Mouse (Mus musculus): ENCODE measurements at regions not wholly inside any gene's neighbourhood (a gene's known extent, or its start where the extent isn't known, plus 50 kb on each side); places are given as distances from the start of the nearest gene placed in this dataset.

DNA sequence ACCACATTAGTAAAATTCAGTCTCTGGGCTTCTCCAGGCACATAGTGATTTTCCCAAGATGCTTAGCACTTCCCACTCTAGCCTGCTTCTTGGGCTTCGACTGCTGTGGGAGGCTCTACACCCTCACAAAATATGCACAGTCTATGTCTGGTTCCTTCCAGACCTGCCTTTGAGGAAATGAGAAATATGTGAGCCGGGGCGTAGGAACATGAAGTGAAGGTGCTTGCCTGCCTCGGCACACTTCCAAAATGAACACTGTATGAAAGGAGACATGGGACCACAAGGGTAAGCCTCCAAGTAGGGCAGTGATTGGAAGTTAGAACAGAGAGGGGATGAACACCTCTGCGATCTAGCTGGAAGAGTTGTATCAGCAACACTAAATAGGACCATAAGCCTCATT, 54.5 kb downstream of the Gm10260 start:
- peak; percentile 84 for DNase-seq

DNA sequence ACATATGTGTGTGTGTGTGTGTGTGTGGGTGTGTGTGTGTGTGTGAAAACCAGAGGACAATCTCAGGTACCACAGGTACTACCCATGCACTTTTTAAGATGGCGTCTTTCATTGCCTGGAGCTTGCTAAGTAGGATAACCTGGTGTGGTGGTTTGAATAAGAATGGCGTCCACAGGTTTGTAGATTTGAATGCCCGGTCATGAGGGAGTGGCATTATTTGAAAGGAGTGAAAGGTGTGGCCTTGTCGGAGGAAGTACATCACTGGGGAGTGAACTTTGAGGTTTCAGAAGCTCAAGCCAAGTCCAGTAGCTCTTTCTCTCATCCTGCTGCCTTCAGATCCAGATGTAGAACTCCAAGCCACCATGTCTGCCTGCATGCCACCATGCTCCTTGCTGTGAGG, 55.9 kb downstream of the Gm10260 start:
- DNase-seq = no peak

DNA sequence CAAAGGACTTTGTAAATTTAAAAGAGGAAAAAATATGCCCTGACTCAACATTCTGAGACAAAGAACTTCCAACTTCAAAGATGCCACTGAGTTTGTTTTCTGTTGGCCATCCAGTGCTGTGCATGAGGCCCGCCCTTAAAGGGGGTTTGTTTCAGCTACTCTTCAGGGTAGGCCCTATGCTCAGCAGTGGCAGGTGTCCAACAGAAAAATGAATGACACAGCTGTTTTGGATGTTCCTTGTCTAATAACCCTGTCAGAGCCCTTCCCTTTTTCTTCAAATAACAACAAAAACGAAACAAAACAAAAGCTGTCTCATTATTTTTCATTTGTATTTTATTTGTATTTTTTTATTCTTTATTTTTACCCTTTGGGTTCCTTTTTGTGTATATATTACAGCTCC, 61.5 kb downstream of the Gm10260 start:
- no peak for DNase-seq

DNA sequence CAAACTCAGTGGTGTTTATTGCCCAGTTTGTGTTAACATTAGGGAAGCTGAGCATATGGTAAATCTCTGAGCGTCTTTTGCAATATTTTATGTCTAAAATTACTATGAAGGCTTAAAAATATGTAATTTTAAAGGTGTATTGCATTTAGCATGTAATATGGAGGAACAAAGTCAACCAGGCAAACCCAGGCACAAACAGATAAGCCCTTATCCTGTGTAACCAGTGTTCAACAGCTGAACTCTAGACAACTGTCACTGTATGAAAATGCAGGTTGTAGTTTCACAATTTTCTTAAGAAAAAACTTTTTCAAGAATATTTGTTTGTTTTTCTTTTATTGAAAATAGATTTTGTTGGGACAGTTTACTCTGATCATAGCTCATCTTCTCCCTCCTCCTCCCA, 62.1 kb downstream of the Gm10260 start:
- no peak for DNase-seq

DNA sequence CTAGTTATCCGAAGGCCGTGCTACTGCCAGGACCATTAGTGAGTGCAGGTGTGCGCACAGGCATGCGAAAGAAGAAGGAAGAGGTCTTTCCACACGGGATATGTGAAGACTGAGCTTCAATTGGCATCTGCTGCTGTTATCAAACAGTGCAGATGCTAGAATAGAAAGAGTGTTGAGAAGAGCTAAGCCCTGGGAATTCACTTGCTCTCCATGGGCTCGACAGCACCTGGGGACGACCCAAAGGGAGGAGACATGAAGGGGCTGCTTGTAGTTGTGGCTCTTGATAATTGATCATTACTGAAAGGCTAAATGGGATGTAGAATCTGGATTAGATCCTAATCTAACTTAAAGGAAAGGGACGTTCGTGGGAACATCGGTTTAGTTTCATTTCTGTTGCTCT, 63.2 kb downstream of the Gm10260 start:
- DNase-seq = no peak

DNA sequence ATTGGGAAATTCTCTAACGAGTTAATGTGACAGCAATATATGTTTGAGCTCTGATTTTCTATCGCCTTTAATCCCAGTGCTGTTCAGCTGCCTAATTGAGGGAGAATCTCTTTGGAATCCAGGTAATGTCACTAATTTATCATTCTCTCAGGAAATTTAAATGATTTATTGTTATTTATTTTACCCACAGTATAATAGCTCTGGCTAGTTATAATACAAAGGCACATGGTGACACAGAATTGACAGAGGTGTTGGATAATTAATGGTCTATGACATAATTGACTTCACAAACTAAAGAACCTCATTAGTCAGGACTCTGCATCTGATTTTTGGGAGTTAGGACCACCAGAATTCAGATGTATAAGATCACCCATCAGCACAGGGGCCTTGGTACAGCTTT, 65.4 kb downstream of the Gm10260 start:
- DNase-seq = no peak

DNA sequence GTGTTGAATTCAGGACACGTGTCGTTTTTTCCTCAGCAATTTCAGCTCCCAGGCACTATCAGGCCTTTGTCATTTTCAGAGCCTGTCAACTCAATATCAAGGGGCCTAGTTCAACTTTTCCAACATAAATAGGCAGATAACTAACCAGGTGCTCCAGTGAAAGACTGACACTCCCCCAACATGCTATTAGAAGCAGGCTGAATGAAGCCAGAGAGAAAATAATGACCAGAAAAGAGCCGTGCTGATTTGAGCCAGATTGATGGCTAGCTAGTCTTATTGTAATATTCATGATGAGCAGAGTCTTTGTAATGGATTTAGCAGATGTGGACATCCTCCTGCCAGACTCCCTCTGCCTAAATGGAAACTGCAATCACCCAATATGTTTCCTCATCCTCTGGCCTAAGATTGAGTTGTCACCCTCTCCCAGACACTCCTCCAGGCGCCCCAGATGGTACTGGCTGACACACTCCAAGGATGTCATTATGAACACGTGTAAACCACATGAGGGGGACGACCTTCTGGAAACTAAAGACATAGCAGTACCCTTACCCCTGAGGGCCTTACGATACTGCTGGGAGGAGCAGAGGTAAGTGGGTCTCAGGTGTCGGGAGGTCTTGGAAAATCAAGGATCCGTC, 66.0 kb downstream of the Gm10260 start:
- no peak for DNase-seq

DNA sequence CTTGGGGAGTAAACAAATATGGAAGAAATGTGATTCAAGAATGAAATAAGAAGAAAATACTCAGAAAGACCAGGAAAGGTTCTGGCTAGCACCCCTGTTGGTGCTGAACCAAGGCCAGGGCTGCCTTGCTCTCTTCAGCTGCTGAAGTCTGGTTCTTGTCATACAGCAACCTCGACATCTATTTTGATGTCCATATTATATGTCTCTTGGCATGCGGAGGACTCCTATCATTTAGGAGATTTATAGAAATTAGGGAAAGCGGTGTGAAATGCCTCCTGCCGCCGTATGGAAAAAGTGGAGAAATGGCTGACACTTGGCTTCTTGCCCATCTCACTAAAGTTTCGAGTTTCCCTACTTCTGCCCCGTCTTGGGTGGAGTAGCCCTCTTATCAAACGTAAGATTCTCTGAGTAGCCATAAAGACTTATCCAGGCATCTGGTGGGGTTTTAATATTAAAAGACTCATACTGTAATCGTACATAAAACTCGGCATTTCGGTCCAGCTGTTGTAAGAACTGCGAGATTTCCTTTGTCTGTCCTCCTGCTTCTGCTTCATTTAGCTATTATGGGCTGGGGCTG, 72.0 kb downstream of the Gm10260 start:
- no peak for DNase-seq

DNA sequence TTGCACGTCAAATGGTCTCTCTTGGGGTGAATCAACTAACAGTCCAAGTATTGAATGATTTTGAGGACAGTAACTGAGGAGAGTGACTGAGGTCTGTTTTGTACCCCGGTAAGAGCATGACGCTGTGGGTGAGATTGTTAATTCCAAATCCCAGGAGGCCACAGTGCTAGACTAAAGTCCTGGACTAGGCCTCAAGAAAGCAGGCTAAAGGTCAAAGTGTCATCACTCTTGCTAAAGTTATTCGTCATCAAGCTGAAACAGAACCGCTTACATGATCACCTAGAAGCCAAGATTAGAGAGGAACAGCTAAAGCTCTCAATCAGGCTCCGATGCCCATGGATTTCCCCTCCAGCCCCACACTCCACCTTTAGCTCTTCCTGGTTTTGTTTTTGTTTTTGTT, 76.6 kb downstream of the Gm10260 start:
- DNase-seq = no peak

DNA sequence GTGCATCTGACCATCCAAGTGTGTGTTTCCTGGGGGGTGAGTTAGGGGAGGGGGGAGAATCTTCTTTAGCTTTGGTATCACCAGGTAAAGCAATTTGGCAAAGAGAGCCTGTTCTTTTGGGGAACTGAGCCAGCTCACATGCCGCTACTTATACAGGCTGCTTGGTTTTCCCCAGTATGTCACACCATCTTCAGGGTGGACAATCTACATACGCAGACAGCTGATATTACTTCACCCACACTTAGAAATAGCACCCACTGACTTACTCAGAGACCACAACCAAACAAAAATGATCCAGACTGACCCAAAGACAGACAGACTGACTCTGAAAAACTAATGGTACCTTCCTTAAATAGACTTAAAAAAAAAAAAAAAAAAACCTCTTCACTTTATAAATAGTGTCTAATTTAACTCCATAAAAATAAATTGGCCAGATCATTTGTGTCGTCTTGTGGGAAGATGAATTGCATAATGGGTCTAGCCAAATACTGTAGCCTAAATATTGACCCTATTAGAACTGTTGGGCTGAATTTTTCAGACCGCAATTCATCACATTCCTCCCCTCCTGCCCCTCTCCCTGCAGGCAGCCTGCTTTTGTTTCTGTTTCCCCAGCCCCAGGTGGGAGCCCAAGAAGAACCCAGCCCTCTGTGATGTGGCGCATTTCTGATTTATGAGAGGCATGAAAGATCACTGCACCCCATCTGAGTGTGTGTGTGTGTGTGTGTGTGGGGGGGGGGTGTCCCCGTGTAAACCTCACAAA, 79.0 kb downstream of the Gm10260 start:
- no peak for DNase-seq

DNA sequence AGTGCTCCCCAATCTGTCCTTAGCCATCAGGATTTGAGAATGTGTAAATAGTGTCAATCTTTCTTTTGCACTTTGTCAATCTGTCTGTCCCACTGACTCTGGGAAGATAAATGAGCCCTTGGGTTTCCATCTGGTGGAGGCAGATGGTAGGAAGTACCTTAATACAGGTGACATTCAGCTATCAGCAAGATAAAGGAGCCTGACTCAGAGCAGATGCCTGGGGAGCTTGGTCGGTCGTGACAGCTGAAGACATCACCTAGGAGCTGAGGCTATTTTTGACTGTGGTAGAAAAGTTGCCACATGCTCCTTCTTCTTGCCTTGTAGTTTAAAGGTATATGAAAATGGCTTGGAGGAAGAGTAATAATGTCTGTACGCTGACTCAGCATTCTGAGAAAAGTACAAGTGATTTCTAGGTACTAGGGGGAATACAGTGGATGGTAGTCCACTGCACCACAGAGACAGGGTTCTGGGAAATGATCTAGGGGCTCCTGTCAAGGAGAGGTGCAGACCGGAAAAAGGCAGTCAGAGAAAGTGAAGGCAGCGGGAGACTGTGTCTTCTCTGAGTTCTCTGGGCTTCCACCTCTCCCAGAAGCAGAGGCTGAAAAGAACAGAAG, 80.0 kb downstream of the Gm10260 start:
- DNase-seq = no peak

DNA sequence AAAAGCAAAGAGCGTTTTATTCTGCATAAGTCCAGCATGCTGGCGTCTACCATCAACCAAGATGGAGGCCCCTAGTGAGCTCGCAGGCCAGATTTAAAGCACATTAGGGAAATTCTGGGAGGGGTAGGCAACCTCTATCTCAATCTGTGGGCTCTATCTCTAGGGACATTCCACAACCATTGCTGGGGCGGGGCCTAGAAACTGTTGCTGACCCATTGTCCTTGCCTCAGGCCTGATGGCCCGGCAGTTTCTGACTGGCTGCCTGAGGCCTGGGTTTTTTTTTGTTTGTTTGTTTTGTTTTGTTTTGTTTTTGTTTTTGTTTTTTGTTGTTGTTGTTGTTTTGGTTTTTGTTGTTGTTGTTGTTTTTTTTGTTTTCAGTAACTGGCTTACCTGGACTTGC, 81.4 kb downstream of the Gm10260 start:
- no peak for DNase-seq

DNA sequence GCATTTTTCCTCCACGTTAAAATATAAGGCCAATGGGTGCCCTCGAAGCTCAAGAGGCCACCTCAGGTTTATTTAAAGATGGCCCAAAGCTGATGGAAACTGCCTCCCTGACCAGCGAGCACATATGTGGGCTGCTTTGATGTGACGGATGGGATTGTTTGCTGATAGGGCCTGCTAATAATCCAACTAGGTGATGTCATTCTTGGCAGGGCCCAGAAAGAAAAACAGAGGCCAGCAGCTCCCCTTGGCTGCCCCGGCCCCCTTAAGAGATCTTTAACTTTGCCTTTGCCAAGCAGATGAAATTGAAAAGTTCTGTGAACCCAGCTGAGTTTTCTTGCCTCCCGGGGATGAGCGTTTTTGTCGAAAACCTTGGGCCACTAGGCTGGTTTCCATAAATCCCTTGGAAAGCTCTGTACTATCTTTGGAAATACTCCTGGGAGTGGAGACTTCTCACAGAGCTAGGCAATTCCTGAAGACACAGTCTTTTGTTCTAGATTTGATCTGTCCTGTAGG, 83.8 kb downstream of the Gm10260 start:
- no peak for DNase-seq

DNA sequence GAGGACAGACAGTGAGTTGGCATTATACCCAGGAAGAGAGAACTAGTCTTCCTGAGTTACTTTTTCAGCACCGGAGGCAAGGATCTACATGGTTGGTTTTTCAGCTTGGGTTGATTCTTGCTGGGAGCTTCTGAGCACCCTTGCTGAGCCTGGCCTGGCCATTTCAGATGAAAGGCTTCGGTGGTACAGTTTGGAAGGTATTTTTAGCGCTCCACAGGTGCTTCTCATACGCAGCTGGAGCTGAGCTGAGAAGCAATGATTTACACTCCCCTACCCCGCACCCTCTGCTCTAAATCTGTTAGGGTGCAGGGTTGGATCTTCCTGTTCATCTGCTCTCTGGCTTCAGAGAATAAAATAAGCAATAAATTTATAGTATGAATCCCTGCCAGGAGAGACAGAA, 87.3 kb downstream of the Gm10260 start:
- DNase-seq = no peak

DNA sequence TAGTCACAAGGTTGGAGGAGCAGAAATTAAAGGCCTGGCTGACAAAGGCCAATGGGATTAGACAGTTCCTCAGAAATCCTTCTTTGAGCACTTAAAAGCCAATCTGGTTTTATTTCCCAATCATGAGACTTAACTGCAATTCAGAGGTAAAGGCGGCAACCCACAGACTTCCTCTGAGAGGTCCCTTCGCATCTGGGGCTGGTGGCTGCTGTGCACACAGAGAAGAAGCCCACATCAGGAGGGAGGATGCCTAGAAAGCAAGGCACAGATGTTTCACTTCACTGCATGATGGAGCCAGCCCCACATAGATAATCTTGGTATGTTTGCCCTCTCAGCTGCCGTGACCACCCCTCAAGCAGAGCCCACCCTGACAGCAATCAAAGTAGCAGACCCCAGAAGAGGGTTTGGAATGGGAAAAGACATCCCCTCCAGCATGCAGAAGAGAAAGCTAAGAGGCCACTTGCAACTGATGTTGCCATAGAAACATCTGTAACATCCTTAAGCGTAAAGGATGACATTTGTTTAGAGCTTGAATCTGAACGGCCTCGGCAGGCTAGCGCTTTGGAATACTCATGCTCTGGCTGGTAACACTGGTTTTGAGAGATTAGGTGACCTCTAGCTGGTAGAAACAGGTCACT, 88.3 kb downstream of the Gm10260 start:
- DNase-seq = no peak

DNA sequence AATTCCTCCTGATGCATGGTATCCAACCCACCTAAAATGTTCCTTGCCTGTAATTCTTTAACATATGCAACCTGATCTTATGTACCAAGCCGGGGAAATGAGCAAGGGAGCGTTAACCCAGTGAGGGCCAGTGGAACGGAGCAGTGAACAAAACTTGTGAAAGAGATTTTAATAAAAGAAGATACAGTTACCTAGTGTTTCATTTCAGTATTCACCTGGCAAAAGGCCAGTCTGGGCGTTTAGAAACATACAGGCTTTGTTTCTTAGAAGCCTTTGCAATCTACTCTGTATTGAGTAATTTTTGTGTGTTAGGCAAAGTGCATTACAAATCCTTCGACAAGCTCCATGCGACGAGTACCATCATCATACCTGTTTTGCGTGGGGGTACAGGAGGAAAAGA, 91.1 kb downstream of the Gm10260 start:
- no peak for DNase-seq

DNA sequence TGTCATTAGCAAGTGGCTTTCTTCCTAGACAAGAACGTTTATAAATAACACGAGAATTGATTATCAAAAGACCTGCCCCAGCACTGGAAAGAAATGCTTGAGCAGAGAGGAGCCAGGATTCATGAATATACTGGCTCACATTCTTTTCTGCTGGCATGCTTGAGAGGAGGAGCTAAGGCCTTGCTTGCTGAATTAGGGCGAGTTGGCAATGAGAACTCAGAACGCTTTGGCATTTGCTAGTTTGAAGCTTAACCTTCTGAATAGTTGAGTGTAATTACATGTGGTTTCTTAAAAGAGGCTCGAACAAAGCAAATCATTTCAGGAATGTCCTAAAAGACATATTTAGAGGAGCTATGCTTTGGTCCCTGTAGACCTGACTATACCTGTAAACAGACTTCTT, 91.5 kb downstream of the Gm10260 start:
- DNase-seq = no peak

DNA sequence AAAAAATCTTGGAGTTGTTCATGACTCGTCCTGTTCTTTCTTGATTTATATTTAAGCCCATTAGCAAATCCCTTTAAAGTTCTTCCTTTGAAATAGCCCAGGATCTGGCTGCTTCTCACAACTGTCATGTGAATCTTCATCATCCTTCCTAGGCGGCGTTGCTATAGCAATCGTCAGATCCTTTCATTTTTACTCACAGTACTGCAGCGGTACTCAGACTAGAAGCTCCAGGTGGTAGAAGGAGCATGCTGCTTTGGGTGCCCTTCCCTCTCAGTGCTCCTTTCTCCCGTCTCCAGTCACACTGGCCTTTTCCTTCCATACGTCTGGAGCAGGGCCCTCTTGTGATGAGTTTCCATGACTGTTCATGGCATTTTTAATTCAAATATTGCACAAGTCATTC, 93.1 kb downstream of the Gm10260 start:
- peak; percentile 77 for DNase-seq

DNA sequence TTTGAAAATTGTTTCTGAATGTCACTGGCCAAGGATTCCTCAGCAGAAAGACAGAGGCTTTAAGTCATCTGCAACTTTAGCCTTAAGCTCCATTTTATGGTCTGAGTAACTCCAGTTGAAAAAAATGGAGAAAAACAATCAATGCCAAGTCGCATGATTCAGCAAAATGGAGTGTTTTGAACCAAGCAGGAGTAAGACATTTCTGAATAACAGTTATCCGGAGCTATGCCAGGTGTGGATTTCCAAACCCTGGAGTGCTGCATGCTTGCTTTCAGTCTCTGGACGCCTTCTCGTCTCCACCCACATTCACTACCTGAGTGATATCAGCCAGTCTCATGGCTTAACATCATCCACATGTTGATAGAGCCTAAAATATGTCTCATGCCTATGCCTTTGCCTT, 93.7 kb downstream of the Gm10260 start:
- peak; percentile 29 for DNase-seq

DNA sequence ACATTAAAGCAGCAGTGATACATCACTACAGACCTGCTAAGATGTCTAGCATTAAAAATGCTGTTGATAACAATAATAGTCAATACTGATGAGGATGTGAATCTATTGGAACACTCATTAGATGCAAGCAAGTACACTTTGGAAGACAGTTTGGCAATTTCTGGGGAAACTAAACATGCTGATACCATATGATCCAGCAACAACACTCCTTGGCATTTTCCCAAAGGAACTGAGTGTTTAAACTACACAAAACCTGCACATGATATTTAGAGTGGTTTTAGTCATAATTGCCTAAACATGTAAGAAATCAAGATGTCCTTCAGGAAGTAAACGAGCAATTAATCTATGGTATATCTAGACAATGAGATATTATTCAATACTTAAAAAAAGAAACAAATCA, 95.2 kb downstream of the Gm10260 start:
- DNase-seq = no peak

DNA sequence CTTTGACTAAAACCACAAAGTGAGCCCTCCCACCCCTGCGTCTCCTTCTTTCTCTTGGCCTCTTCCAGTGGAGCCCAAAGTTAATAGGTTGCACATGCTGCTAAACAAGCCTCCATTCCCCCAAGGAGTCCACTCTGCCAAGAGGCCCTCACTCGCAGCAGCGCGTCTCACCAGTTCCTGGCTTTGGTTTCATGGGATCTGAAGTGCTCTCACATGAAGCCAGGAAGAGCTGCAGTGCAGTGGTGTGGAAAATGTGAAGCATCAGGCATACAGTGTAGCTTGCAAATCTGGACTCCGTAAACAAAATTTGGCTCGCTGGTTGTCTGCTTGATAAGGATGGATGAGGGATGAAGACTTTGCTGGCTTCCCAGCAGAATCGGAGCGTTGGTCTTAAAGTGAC, 97.7 kb downstream of the Gm10260 start:
- no peak for DNase-seq

DNA sequence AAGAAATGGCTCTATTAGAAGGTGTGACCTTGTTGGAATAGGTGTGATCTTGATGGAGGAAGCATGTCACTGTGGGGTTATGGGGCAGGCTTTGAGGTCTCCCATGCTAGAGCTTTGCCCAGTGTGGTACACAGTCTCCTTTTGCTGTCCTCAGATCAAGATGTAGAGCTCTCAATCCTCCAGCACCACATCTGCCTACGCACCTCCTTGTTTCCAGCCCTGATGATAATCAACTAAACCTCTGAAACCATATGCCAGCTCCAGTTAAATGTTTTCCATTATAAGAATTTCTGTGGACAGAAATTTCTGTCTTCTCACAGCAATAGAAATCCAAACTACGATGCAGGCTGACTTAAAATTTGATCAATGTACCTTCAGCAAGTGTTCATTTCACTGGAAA, 103.8 kb downstream of the Gm10260 start:
- DNase-seq = no peak

DNA sequence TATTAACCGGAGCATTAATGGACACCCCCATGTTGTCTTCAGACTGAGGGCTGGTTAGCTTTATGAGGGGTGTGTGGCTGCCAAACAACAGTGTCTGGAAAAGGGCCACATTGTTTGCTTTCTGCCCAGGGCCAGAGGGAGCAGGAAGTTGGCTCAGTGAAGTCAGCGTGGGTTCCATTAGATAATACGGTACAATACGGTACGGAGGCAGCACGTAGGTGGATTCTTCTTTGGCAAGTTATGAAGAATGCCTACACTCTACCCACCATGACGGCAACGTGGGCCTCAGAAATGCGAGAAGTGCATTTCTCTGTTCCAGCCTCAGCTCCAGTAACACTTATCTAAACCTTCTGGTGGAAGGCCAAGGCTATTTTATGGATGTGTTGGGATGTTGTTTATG, 108.2 kb downstream of the Gm10260 start:
- DNase-seq = peak; percentile 65

All from right cerebral cortex, adult 18-20 months (tissue).